In the genomic region with DNA sequence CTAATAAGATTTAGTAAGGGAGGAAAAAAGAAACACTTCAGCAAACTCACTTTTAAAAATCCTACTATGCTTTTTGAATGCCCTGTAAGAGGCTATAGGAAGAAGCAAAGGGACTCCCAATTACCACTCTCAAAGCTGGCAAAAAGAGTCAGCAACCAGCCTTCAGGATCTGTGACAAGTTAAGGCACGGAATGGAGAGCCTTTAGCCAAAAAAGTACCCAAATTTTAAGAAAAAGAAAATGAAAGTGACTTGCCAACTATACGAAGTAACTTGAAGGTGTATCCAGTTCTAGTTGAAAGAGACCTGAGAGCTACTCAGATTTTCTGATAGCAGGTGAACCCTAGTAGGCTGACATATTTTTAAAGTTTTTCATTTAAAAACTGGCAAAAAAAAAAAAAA, we compare ENCODE assay signal across 8 mouse cellular contexts. TPM values are rescaled to one million over a fixed set of nuclear protein-coding genes. Genes with fewer than 3 reads are reported as not detected.
DNase-seq lines count a peak whose midpoint lies in the region; ATAC-seq and TF ChIP-seq lines count a peak whose summit lies in the region.

No protein-coding gene starts in this region.

- 2% methylated on average over 2 of the region's 2 CpGs for WGBS in spleen, adult 2 months
- 46% methylated on average over 2 of the region's 2 CpGs for WGBS in liver, embryonic 11.5 days
- 33% methylated on average over 2 of the region's 2 CpGs for WGBS in stomach, postnatal 0 days

- H3K9me3 ChIP-seq in erythroblast, embryonic 14.5 days (ENCODE audit: control insufficient read depth, low read length) = no peaks in the 10 kb centered on the region
- H3K9me3 ChIP-seq in liver, embryonic 11.5 days (ENCODE audit: control insufficient read depth, low read length) = no peaks in the 10 kb centered on the region
- no peaks in the 10 kb centered on the region for H3K9me3 ChIP-seq in stomach, postnatal 0 days (ENCODE audit: control insufficient read depth, low read length)

- no peaks in the 10 kb centered on the region for H3K36me3 ChIP-seq in erythroblast, embryonic 14.5 days (ENCODE audit: control insufficient read depth)
- H3K36me3 ChIP-seq in spleen, adult 2 months (ENCODE audit: control insufficient read depth, insufficient read depth, low read length) = no peaks in the 10 kb centered on the region
- no peaks in the 10 kb centered on the region for H3K36me3 ChIP-seq in liver, embryonic 11.5 days (ENCODE audit: control insufficient read depth, insufficient read depth, low read length)
- H3K36me3 ChIP-seq in stomach, postnatal 0 days (ENCODE audit: control insufficient read depth, insufficient read depth, low read length) = no peaks in the 10 kb centered on the region

- no peak for TF ChIP-seq POLR2A in spleen, adult 2 months (IDR thresholded peaks at IDR 0.05; ENCODE audit: low read depth, low read length)

- H3K4me1 ChIP-seq in erythroblast, embryonic 14.5 days (ENCODE audit: control insufficient read depth) = peaks cover 69% of the 10 kb centered on the region
- peaks cover 2% of the 10 kb centered on the region for H3K4me1 ChIP-seq in spleen, adult 2 months (ENCODE audit: control insufficient read depth, insufficient read depth, insufficient read length)
- peaks cover 32% of the 10 kb centered on the region for H3K4me1 ChIP-seq in liver, embryonic 11.5 days (replicated peaks; ENCODE audit: control insufficient read depth, insufficient read depth, low read length)
- no peaks in the 10 kb centered on the region for H3K4me1 ChIP-seq in stomach, postnatal 0 days (replicated peaks; ENCODE audit: control insufficient read depth, insufficient read depth)

- no peak for ATAC-seq in erythroblast, adult 5-6 weeks (replicated peaks; ENCODE audit: low FRiP score, poor library complexity, severe bottlenecking)
- ATAC-seq in liver, embryonic 11.5 days (replicated peaks; ENCODE audit: low FRiP score) = no peak
- no peak for ATAC-seq in stomach, postnatal 0 days (ENCODE audit: low FRiP score, low TSS enrichment)

- H3K4me2 ChIP-seq in liver, embryonic 11.5 days = peak overlapping the region; percentile 92
- peak overlapping the region; percentile 85 for H3K4me2 ChIP-seq in stomach, postnatal 0 days (replicated peaks; ENCODE audit: low read depth)

- H3K27ac ChIP-seq in spleen, adult 2 months (ENCODE audit: insufficient read depth, low read length) = no peak overlapping the region
- no peak overlapping the region for H3K27ac ChIP-seq in liver, embryonic 11.5 days (ENCODE audit: low read depth, low read length)
- H3K27ac ChIP-seq in stomach, postnatal 0 days (replicated peaks) = no peak overlapping the region

- H3K4me3 ChIP-seq in erythroblast, embryonic 14.5 days (replicated peaks) = peak overlapping the region; percentile 86
- H3K4me3 ChIP-seq in spleen, adult 2 months (ENCODE audit: extremely low read depth, insufficient read depth, insufficient read length) = peak overlapping the region; percentile 76
- H3K4me3 ChIP-seq in liver, embryonic 11.5 days (ENCODE audit: low read depth, low read length) = peak overlapping the region; percentile 75
- peak overlapping the region; percentile 78 for H3K4me3 ChIP-seq in stomach, postnatal 0 days (ENCODE audit: low read depth, low read length)

- TF ChIP-seq CTCF in spleen, adult 2 months (IDR thresholded peaks at IDR 0.05; ENCODE audit: extremely low read depth, insufficient read depth, insufficient read length, insufficient replicate concordance) = no peak
- no peak for TF ChIP-seq CTCF in stomach, postnatal 0 days (IDR thresholded peaks at IDR 0.05; ENCODE audit: low read depth)

- no peak for DNase-seq in spleen, adult 2 months (ENCODE audit: low read depth in 1 of 2, low spot score in 2 of 2)
- DNase-seq in spleen, adult 12 weeks (ENCODE audit: low spot score) = no peak
- DNase-seq in liver, embryonic 11.5 days (ENCODE audit: low spot score) = no peak
- DNase-seq in stomach, postnatal 0 days (ENCODE audit: low spot score) = no peak
- DNase-seq in cerebellum, adult 9-10 months = no peak
- DNase-seq in urinary bladder, adult 2 months (ENCODE audit: low spot score) = no peak

- H3K27me3 ChIP-seq in erythroblast, embryonic 14.5 days (ENCODE audit: control insufficient read depth) = no peaks in the 10 kb centered on the region
- no peaks in the 10 kb centered on the region for H3K27me3 ChIP-seq in spleen, adult 2 months (ENCODE audit: control insufficient read depth, insufficient read depth, low read length)
- no peaks in the 10 kb centered on the region for H3K27me3 ChIP-seq in liver, embryonic 11.5 days (replicated peaks; ENCODE audit: control insufficient read depth, insufficient read depth, low read length)
- H3K27me3 ChIP-seq in stomach, postnatal 0 days (ENCODE audit: control insufficient read depth, insufficient read depth, low read length) = no peaks in the 10 kb centered on the region

- TF ChIP-seq EP300 in stomach, postnatal 0 days (optimal IDR thresholded peaks at IDR 0.05) = no peak

- H3K9ac ChIP-seq in liver, embryonic 11.5 days (ENCODE audit: low read depth, low read length) = no peak overlapping the region
- H3K9ac ChIP-seq in stomach, postnatal 0 days (ENCODE audit: low read length) = peak overlapping the region; percentile 77; the same call in 1 of the 2 replicates

RNA-seq across cellular contexts. Expression of gene Mycbp2, which starts 1.6 kb away (rescaled TPM):
- polyA plus RNA-seq in erythroblast, embryonic 14.5 days (2012) = 0.17 and 0.38 TPM in 2 replicates
- total RNA-seq in erythroblast, adult 5-6 weeks (2015; ENCODE audit: low replicate concordance) = 18.2 and 25.0 TPM in 2 replicates
- 13.2 and 14.7 TPM in 2 replicates for total RNA-seq in erythroblast, adult 5-6 weeks (2017; ENCODE audit: low replicate concordance)
- polyA plus RNA-seq in spleen, adult 2 months (2012; rRNA removed) = 32.9 and 34.3 TPM in 2 replicates
- polyA plus RNA-seq in liver, embryonic 11.5 days (2014; fragmentation: Nextera tagmentation; extraction: Ambion mirVana) = 16.6 and 17.7 TPM in 2 replicates
- polyA plus RNA-seq in stomach, postnatal 0 days (2015; fragmentation: Nextera tagmentation; extraction: Ambion mirVana) = 21.2 and 21.3 TPM in 2 replicates
- 51.1 and 54.2 TPM in 2 replicates for polyA plus RNA-seq in urinary bladder, adult 2 months (2012; rRNA removed)

Comparison
In these comparisons a context has a peak if more than half of its experiments do, and no peak if none do; other contexts are left out.
1. RNA of gene Mycbp2, which starts 1.6 kb away (polyA plus RNA-seq): 51.1 to 54.2 TPM in urinary bladder, adult 2 months, 32.9 to 34.3 TPM in spleen, adult 2 months, 21.2 to 21.3 TPM in stomach, postnatal 0 days and 16.6 to 17.7 TPM in liver, embryonic 11.5 days; 0.17 to 0.38 TPM in erythroblast, embryonic 14.5 days; every median in the first group is over 10 times any median in the second.
2. Peak in every context shown above with its lines, with median percentiles within 50 percentile points of each other: H3K4me3 ChIP-seq.